Mouse (Mus musculus): ENCODE measurements around the gene Pip4k2a. TPM values are rescaled to one million over a fixed set of nuclear protein-coding genes. Genes with fewer than 3 reads are reported as not detected.

Gene Pip4k2a
- total and polyA plus RNA-seq, 3 experiments, result 6.6 to 52.9 (median 20.8) TPM

DNA sequence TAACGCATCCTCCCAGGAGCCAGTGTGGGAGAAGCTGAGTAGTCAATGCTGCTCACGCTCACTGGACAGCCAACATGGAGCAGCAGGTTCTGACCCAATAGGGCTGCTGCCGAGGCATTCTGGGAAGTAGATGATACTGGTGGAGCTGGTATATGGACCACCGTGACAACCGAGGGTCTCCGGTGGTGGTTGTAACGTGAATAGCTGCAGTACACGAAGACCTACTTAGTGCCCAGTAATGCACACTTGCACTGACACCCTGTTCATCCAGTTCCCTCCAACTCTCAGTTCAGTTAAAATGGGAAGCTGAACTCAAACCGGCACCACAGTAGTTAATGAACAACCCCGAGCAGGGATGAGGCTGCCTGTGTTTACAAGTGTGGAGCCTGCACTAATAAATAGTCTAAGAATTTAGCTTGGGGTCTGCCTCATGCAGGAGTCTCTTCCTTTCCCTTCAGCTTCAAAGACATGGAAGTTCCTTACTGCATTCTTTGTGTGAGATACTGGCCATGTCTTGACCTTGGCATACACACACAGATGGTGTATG, 105.9 kb downstream of the Pip4k2a start:
- no peak overlapping the region for H3K4me2 ChIP-seq (ENCODE audit: insufficient read depth, low read depth, poor library complexity, severe bottlenecking)
- in situ Hi-C loops (cut with MboI; ENCODE audit: low pct_ligation_motif_present, low pct_unique_long_range_greater_than_20kb, low sequenced_read_pairs), result no loop called here
- no peaks in the 10 kb centered on the region for H3K79me2 ChIP-seq (replicated peaks; ENCODE audit: control insufficient read depth, extremely low read depth, insufficient read depth, poor library complexity, severe bottlenecking)
- dilution Hi-C loops (cut with MboI; ENCODE audit: extremely low pct_ligation_motif_present, extremely low pct_unique_long_range_greater_than_20kb, low sequenced_read_pairs), result no loop called here
- DNase-seq (ENCODE audit: extremely low read depth), result no peak
- peaks cover 0 to 52% of the 10 kb centered on the region in 2 experiments; a peak in 2 of 4 replicates for H3K4me1 ChIP-seq (ENCODE audit: control insufficient read depth in 1 of 2, insufficient read depth in 2 of 2)
- H3K27ac ChIP-seq (ENCODE audit: insufficient read depth, low read depth), result no peak overlapping the region
- no peaks in the 10 kb centered on the region for H3K9me3 ChIP-seq (replicated peaks; ENCODE audit: low read length)
- H3K9ac ChIP-seq (ENCODE audit: insufficient read depth, low read depth), result no peak overlapping the region
- peaks cover 0 to 74% of the 10 kb centered on the region in 2 experiments for H3K36me3 ChIP-seq (replicated peaks in 1 of 2; ENCODE audit: control insufficient read depth in 1 of 2, insufficient read depth in 1 of 2, low read length in 1 of 2)
- H3K4me3 ChIP-seq (replicated peaks in 1 of 3; ENCODE audit: low read depth in 2 of 3, low read length in 2 of 3, poor library complexity in 1 of 3), result no peak overlapping the region
- TF ChIP-seq POLR2AphosphoS2 (IDR thresholded peaks at IDR 0.05; ENCODE audit: low read depth, low read length) (no peak), TCF12 (IDR thresholded peaks at IDR 0.05; ENCODE audit: low read depth, low read length) (no peak), IRF4 (IDR thresholded peaks at IDR 0.05; ENCODE audit: low read depth, low read length) (no peak), UBTF (IDR thresholded peaks at IDR 0.05; ENCODE audit: low read depth, low read length) (no peak), RAD21 (IDR thresholded peaks at IDR 0.05; ENCODE audit: low read depth, low read length) (no peak), MAFK (IDR thresholded peaks at IDR 0.05; ENCODE audit: insufficient replicate concordance, low read length) (no peak), RCOR1 (conservative IDR thresholded peaks at IDR 0.05; ENCODE audit: low read depth, low read length) (no peak), ZNF384 (IDR thresholded peaks at IDR 0.05; ENCODE audit: low read depth, low read length) (no peak), ELF1 (IDR thresholded peaks at IDR 0.05; ENCODE audit: low read depth, low read length) (no peak), MAZ (IDR thresholded peaks at IDR 0.05; ENCODE audit: low read depth, low read length) (no peak), ZC3H11A (IDR thresholded peaks at IDR 0.05; ENCODE audit: low read depth, low read length) (no peak), EP300 (IDR thresholded peaks at IDR 0.05; ENCODE audit: low read length) (no peak), TBP (conservative IDR thresholded peaks at IDR 0.05; ENCODE audit: low read depth, low read length) (no peak), JUND (conservative IDR thresholded peaks at IDR 0.05; ENCODE audit: low read depth, low read length) (no peak), MXI1 (IDR thresholded peaks at IDR 0.05; ENCODE audit: low read depth, low read length) (no peak)
- no peaks in the 10 kb centered on the region for H3K27me3 ChIP-seq (replicated peaks)

DNA sequence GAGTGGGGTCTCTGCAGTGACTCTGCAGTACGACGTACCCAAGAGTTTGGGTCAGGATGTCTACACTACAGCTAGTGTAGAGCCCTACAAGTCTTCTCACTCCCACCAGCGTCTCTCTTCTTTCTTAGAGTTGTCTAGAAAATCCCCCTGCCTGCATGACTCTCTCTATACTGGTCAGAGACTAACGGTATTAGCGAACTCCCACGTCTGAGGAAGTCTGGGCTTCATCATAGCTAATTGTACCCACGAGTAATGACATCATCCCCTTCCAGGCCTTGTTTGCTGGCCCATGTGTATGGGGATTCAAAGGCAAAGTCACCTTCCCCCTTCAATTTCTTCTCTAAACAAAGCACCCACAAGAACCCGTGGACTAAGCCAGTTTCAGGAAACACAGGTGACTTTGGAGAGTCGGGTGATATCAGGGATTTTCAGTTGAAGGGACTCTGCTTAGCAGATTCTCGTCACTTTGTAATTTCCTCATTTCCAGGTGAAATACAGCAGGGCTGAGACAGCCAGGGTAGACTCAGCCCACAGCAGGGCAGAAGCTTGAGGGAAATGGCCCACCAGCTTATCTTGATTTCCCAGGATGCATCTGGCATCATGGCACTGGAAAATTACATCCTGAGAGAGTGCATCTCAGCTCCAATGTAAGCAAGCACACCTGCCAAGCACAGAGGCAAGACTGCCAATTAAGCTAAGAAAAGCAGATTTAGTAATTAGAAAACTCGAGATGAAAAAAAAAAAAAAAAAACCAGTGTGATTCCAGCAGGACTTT, 107.5 kb downstream of the Pip4k2a start:
- no peak overlapping the region for H3K4me3 ChIP-seq (replicated peaks in 1 of 3; ENCODE audit: low read depth in 2 of 3, low read length in 2 of 3, poor library complexity in 1 of 3)
- in situ Hi-C loops (cut with MboI; ENCODE audit: low pct_ligation_motif_present, low pct_unique_long_range_greater_than_20kb, low sequenced_read_pairs) (no loop called here), dilution Hi-C loops (cut with MboI; ENCODE audit: extremely low pct_ligation_motif_present, extremely low pct_unique_long_range_greater_than_20kb, low sequenced_read_pairs) (no loop called here)
- no peaks in the 10 kb centered on the region for H3K9me3 ChIP-seq (replicated peaks; ENCODE audit: low read length)
- no peaks in the 10 kb centered on the region for H3K79me2 ChIP-seq (replicated peaks; ENCODE audit: control insufficient read depth, extremely low read depth, insufficient read depth, poor library complexity, severe bottlenecking)
- no peak overlapping the region for H3K27ac ChIP-seq (ENCODE audit: insufficient read depth, low read depth)
- no peak overlapping the region for H3K4me2 ChIP-seq (ENCODE audit: insufficient read depth, low read depth, poor library complexity, severe bottlenecking)
- no peak for TF ChIP-seq POLR2AphosphoS2 (IDR thresholded peaks at IDR 0.05; ENCODE audit: low read depth, low read length)
- no peak for TF ChIP-seq MAX (IDR thresholded peaks at IDR 0.05; ENCODE audit: low read length)
- TF ChIP-seq GABPA (IDR thresholded peaks at IDR 0.05; ENCODE audit: insufficient replicate concordance, low read depth, low read length), result no peak
- TF ChIP-seq SMC3 (IDR thresholded peaks at IDR 0.05; ENCODE audit: low read depth, low read length), result no peak
- no peak for TF ChIP-seq ELF1 (IDR thresholded peaks at IDR 0.05; ENCODE audit: low read depth, low read length)
- TF ChIP-seq NRF1 (IDR thresholded peaks at IDR 0.05; ENCODE audit: low read depth, low read length), result no peak
- TF ChIP-seq CHD2 (IDR thresholded peaks at IDR 0.05; ENCODE audit: low read length), result no peak
- TF ChIP-seq TCF12 (IDR thresholded peaks at IDR 0.05; ENCODE audit: low read depth, low read length), result no peak
- no peak for TF ChIP-seq KAT2A (IDR thresholded peaks at IDR 0.05; ENCODE audit: insufficient replicate concordance, low read length)
- no peak for TF ChIP-seq MAFK (IDR thresholded peaks at IDR 0.05; ENCODE audit: insufficient replicate concordance, low read length)
- no peak for TF ChIP-seq IRF4 (IDR thresholded peaks at IDR 0.05; ENCODE audit: low read depth, low read length)
- peaks cover 0 to 37% of the 10 kb centered on the region in 2 experiments; a peak in 2 of 4 replicates for H3K4me1 ChIP-seq (ENCODE audit: control insufficient read depth in 1 of 2, insufficient read depth in 2 of 2)
- H3K9ac ChIP-seq (ENCODE audit: insufficient read depth, low read depth), result no peak overlapping the region
- peak; percentile 34 for DNase-seq (ENCODE audit: extremely low read depth)
- H3K27me3 ChIP-seq (replicated peaks), result no peaks in the 10 kb centered on the region
- peaks cover 0 to 77% of the 10 kb centered on the region in 2 experiments for H3K36me3 ChIP-seq (replicated peaks in 1 of 2; ENCODE audit: control insufficient read depth in 1 of 2, insufficient read depth in 1 of 2, low read length in 1 of 2)

All from CH12.LX (cell line).